Mouse (Mus musculus) bone marrow, adult 2 months (tissue): ENCODE data around the gene Pyroxd1.

ENCODE experiments used
- CTCF ChIP-seq: fragments of 200-500 bp; IDR thresholded peaks from 2 replicates; pipeline ENCODE4 v1.5.1; 2011; ENCODE audit warnings: low read length, control low read depth; ENCODE audit not compliant: control insufficient read depth, insufficient read depth
- POLR2A ChIP-seq: fragments of 200-500 bp; IDR thresholded peaks from 2 replicates; pipeline ENCODE4 v1.6.1; 2011; ENCODE audit warnings: low read depth, mild to moderate bottlenecking, control low read depth, low read length, borderline replicate concordance; ENCODE audit not compliant: control insufficient read depth

DNA sequence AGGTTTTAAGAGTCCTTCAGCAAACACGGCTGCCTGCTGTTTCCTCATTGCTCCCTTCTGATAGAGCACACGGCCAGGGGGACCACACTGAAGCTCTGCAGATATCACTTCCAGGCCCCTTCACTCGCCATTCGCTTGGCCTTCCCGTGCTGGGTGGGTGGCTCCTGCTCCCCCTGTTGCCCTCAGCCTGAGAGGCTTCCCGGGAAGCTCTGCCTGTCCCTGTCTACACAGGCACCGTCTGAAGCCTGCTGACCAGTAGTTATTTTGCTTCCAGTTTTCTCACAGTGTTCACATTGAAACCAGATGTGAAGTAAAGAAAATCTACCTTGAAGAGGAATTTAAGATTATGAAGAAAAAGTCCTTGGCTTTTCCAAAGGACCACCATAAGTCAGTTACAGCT lies 11.7 kb downstream of the Pyroxd1 start:
- TF ChIP-seq POLR2A, result no peak
- no peak for TF ChIP-seq CTCF
